Mouse (Mus musculus) lung, postnatal 0 days (tissue): ENCODE measurements at regions not wholly inside any gene's neighbourhood (a gene's known extent, or its start where the extent isn't known, plus 50 kb on each side); places are given as distances from the start of the nearest gene placed in this dataset.

Experiments
- CTCF ChIP-seq: IDR thresholded peaks from 2 replicates; pipeline ENCODE4 v1.5.1; 2016; ENCODE audit warnings: antibody characterized with exemption, mild to moderate bottlenecking
- EP300 ChIP-seq: IDR thresholded peaks from 2 replicates; pipeline ENCODE4 v1.6.1; 2016; ENCODE audit warnings: antibody characterized with exemption, mild to moderate bottlenecking, control low read depth

DNA sequence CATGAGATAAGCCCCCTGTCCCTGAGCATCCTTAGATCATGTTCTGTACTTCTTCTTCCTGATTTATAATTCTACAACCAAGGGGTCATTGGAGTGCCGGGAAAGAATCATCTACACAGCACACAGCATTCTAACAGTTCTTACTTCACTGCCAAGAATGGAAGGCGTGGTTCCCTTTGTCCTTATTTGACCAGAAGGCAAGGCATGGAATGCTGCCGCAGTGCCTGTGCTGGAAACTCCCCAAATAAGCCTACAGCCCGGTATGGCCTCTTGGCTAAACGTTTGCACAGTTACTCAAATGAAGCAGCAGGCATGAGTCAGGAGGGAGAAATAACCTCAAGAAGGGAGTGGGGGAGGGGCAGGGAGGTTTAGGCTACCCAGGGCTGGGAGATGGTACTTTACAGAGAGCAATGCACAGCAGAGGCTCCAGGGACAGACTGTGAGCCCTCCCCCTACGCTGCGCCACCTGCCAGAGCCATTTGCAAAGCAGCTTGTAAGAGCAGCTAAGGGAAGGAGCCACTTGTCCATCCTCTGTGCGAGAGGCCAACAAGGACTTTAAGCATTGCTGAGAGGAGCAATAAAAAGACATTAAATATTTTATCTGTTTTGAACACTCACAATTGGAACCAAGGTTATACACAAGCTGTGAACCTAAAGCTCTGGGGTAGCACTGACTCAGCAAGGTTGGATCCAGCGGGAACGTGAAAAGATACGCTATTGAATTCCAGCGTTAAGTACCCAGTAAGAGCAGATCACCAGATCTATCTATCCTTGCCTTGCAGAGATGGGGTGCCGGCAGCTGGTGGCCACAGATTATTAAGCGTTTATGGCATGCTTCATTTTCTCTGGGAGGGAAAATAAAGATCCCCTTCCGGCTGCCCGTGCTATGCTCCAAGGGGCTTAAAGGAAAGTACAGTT is 104.2 kb upstream of the Klf7 start:
- TF ChIP-seq CTCF (peak; percentile 1; the same call in 1 of the 2 replicates), EP300 (peak; percentile 93)
